Mouse (Mus musculus): ENCODE measurements around the gene Oxsr1.

DNA sequence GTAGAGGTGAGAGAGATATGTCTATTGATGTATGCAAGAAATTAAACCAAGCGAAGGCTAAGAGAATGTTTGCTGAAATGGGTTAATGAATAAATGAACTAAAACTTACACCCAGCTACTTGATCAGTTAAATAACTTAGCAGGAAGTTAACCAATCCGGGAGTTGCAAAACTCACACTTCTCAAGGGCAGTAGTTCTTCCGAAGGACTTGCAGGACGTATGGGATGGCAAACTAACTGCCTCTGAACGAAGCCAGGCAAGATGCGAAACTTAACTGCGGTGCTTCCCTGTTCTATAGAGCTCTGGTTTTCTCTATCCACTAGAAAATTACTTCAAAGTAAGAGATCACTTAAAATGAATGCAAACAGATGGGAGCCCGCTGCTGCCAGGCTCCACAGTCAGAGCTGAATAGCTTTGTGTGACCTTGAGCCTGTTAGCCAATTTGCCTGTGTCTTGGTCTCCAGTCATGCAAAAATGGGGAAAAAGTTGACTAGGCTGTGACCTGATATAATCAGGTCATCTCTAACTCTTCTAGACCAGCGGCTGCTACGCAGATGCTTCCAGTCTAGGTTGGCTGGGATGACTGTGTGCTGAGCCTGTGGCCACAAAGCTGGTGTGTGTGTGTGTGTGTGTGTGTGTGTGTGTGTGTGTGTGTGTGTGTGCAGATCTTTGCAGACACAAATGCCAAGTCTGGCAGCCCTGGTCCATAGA is 122.9 kb downstream of the Oxsr1 start:
- TF ChIP-seq POLR2A (IDR thresholded peaks at IDR 0.05; ENCODE audit: borderline replicate concordance, insufficient read depth, low read length) (no peak), CTCF (IDR thresholded peaks at IDR 0.05; ENCODE audit: borderline replicate concordance, insufficient read depth, low read depth, low read length) (no peak)

Data from cerebellum, adult 2 months (tissue).